Mouse (Mus musculus) neural tube, embryonic 14.5 days (tissue): ENCODE results near the gene P2rx3. TPM values are rescaled to one million over a fixed set of nuclear protein-coding genes. Genes with fewer than 3 reads are reported as not detected.

ENCODE experiments used
- ATAC-seq: fragments of 200-750 bp; cut with Nextera tagmentation; 2 replicates; pipeline ENCODE4 v1.8.0; 2017; ENCODE audit warnings: low read depth, mild to moderate bottlenecking, moderate TSS enrichment, moderate library complexity
- H3K27ac ChIP-seq: fragments of 300-500 bp; sonication (generic); 2 replicates; pipeline ENCODE4 v1.5.1; 2014; ENCODE audit warnings: low read depth, mild to moderate bottlenecking, control low read depth, low read length, moderate library complexity, mixed read lengths
- H3K27me3 ChIP-seq: fragments of 300-500 bp; sonication (generic); 2 replicates; pipeline ENCODE4 v1.6.1; 2014; ENCODE audit warnings: low read length; ENCODE audit not compliant: control insufficient read depth, insufficient read depth
- H3K36me3 ChIP-seq: fragments of 300-500 bp; sonication (generic); 2 replicates; pipeline ENCODE4 v1.6.1; 2014; ENCODE audit warnings: low read length, mixed read lengths; ENCODE audit not compliant: control insufficient read depth, insufficient read depth
- H3K4me1 ChIP-seq: fragments of 300-500 bp; sonication (generic); 2 replicates; pipeline ENCODE4 v1.6.1; 2014; ENCODE audit warnings: low read length; ENCODE audit not compliant: control insufficient read depth, insufficient read depth
- H3K4me2 ChIP-seq: fragments of 300-500 bp; sonication (generic); 2 replicates; pipeline ENCODE4 v1.6.1; 2014; ENCODE audit warnings: mild to moderate bottlenecking, low read depth, low read length, control low read depth
- H3K4me3 ChIP-seq: fragments of 300-500 bp; sonication (generic); 2 replicates; pipeline ENCODE4 v1.5.1; 2014; ENCODE audit warnings: low read depth, low read length, control low read depth, mixed read lengths
- H3K9ac ChIP-seq: fragments of 300-500 bp; sonication (generic); replicated peaks from 2 replicates; pipeline ENCODE4 v1.6.1; 2014; ENCODE audit warnings: low read depth, mild to moderate bottlenecking, control low read depth, low read length, mixed read lengths
- H3K9me3 ChIP-seq: fragments of 300-500 bp; sonication (generic); 2 replicates; pipeline ENCODE4 v1.6.1; 2016; ENCODE audit warnings: low read length; ENCODE audit not compliant: control insufficient read depth
- WGBS: fragments of 180-500 bp; shearing (Covaris S2); extraction: QIAGEN DNeasy Blood & Tissue Kit; methylation state at CpG from one replicate; pipeline ENCODE4 v1.1.7; 2014; 5-methylcytosine and 5-hydroxymethylcytosine counted together
- polyA plus RNA-seq: library from polyadenylated mRNA; unstranded; fragments of >200 nt; fragmentation: Nextera tagmentation; extraction: Ambion mirVana; gene quantifications from 2 replicates; pipeline ENCODE4 v1.2.1, GENCODE M21; 2014

P2rx3 gene
- polyA plus RNA-seq, 1 experiment from 2014 or later = 0.94 TPM

DNA sequence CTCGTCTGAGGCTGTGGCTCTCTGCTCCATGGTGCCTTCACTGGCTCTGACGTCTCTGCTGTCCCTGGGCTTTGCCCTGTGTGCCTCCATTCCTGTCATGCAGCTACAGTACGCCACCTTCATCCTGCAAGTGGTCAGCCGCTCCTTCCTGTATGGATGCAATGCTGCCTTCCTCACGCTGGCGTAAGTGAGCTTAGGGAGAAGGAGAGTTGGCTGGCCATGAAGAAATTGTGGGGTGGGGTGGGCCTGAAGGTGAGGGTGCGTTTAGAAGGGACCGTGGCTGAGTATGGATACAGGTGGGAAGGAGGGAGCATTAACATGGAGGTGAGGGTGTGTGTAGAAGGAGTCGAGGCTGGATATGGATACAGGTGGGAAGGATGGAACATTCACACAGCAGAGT, 81.8 kb downstream of the P2rx3 start:
- Histone ChIP-seq H3K4me2 (no peak overlapping the region), H3K27ac (no peak overlapping the region), H3K4me3 (no peak overlapping the region), H3K27me3 (no peaks in the 10 kb centered on the region), H3K4me1 (no peaks in the 10 kb centered on the region), H3K9me3 (no peaks in the 10 kb centered on the region), H3K36me3 (no peaks in the 10 kb centered on the region), H3K9ac (no peak overlapping the region)
- ATAC-seq = no peak
- WGBS = 91% methylated on average over 9 of the region's 9 CpGs

GRCm38 (mm10) chr2:84952693-84953092, 84.6 kb downstream of the P2rx3 start:
- H3K9ac ChIP-seq = no peak overlapping the region
- no peaks in the 10 kb centered on the region for H3K27me3 ChIP-seq
- 77% methylated on average over 4 of the region's 4 CpGs for WGBS
- H3K4me1 ChIP-seq = no peaks in the 10 kb centered on the region
- H3K9me3 ChIP-seq = no peaks in the 10 kb centered on the region
- no peak for ATAC-seq
- no peak overlapping the region for H3K4me3 ChIP-seq
- no peaks in the 10 kb centered on the region for H3K36me3 ChIP-seq
- no peak overlapping the region for H3K4me2 ChIP-seq
- no peak overlapping the region for H3K27ac ChIP-seq

- Histone ChIP-seq H3K9ac (no peak overlapping the region), H3K27ac (no peak overlapping the region), H3K27me3 (no peaks in the 10 kb centered on the region), H3K4me3 (no peak overlapping the region), H3K4me2 (no peak overlapping the region), H3K4me1 (no peaks in the 10 kb centered on the region), H3K9me3 (no peaks in the 10 kb centered on the region), H3K36me3 (no peaks in the 10 kb centered on the region)
- WGBS = 92% methylated on average over 1 of the region's 1 CpGs
- ATAC-seq = no peak
Observed at GRCm38 (mm10) chr2:84952251-84952650, 85.0 kb downstream of the P2rx3 start.

DNA sequence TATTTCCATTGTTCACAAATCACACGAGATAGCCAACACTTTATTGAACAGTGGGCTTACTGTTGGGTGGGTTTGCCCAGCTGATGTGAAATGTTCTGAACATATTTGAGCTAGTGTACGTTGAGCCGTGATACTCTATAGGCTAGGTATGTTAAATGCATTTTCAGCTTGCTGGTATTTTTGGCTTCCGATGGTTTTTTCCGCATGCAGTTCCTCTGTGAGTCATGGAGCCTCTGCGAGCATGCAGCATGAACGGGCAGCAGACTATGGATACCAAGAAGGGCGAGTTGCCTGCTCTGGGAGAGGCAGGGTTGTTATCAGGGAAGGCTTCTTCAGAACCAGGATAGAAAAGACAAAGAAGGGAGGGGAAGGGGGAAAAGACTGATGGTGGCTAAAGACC, 86.2 kb downstream of the P2rx3 start:
- no peak overlapping the region for H3K27ac ChIP-seq
- H3K4me2 ChIP-seq = no peak overlapping the region
- H3K9ac ChIP-seq = no peak overlapping the region
- H3K27me3 ChIP-seq = no peaks in the 10 kb centered on the region
- no peak overlapping the region for H3K4me3 ChIP-seq
- H3K36me3 ChIP-seq = no peaks in the 10 kb centered on the region
- H3K9me3 ChIP-seq = no peaks in the 10 kb centered on the region
- no peak for ATAC-seq
- no peaks in the 10 kb centered on the region for H3K4me1 ChIP-seq
- WGBS = 92% methylated on average over 8 of the region's 8 CpGs

DNA sequence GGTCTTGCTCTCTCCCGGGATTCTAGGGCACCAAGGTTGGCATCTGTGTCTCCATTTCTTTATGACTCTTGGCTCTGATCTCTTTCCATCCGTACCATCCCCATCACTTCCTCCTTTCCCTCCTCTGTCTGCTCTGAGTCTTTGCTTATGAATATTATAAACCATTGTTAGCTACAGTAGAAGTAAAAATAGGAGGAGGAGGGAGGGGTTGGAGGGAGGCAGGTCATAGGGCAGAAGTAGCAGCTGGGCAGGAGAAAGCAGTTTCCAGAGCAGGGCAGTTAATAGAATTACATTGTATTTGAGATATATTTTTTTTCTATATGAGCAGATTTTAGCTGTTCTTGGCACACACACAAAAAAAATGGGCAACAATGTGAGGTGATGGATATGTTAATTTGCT, 88.5 kb downstream of the P2rx3 start:
- Histone ChIP-seq H3K9me3 (no peaks in the 10 kb centered on the region), H3K27me3 (no peaks in the 10 kb centered on the region), H3K27ac (no peak overlapping the region), H3K4me3 (no peak overlapping the region), H3K4me2 (no peak overlapping the region), H3K9ac (no peak overlapping the region), H3K36me3 (no peaks in the 10 kb centered on the region), H3K4me1 (no peaks in the 10 kb centered on the region)
- WGBS = 84% methylated on average over 2 of the region's 2 CpGs
- ATAC-seq = no peak

Other genes starting within 250 kb of the P2rx3 start
- gene Ube2l6, start 238.6 kb downstream of the P2rx3 start, polyA plus RNA-seq = 16.3 and 16.7 TPM in 2 replicates
- gene Smtnl1, start 214.8 kb downstream of the P2rx3 start, polyA plus RNA-seq = not detected in 2 replicates
- gene Timm10, start 210.5 kb downstream of the P2rx3 start, polyA plus RNA-seq = 63.8 and 89.4 TPM in 2 replicates
- gene Slc43a1, start 198.6 kb downstream of the P2rx3 start, polyA plus RNA-seq = 0.63 and 1.8 TPM in 2 replicates
- gene Rtn4rl2, start 150.8 kb downstream of the P2rx3 start, polyA plus RNA-seq = 1.8 and 4.9 TPM in 2 replicates
- gene Slc43a3, start 100.9 kb downstream of the P2rx3 start, polyA plus RNA-seq = 2.5 and 7.1 TPM in 2 replicates
- gene Prg2, start 57.0 kb downstream of the P2rx3 start, polyA plus RNA-seq = not detected in 2 replicates
- not detected in 2 replicates for gene Prg3, start 49.2 kb downstream of the P2rx3 start, polyA plus RNA-seq
- 152 and 178 TPM in 2 replicates for gene Ssrp1, start 228 bp downstream of the P2rx3 start, polyA plus RNA-seq
- 6.8 and 10.6 TPM in 2 replicates for gene Tnks1bp1, start 10.6 kb upstream of the P2rx3 start, polyA plus RNA-seq
- 12.8 and 40.6 TPM in 2 replicates for gene Aplnr, start 98.8 kb upstream of the P2rx3 start, polyA plus RNA-seq
- 7.1 and 11.2 TPM in 2 replicates for gene Lrrc55, start 159.7 kb upstream of the P2rx3 start, polyA plus RNA-seq